Mouse (Mus musculus): ENCODE data around the gene Msln. TPM values are rescaled to one million over a fixed set of nuclear protein-coding genes. Genes with fewer than 3 reads are reported as not detected.

Msln gene
- polyA plus RNA-seq, 1 experiment: 3.3 TPM

GRCm38 (mm10) chr17:25732082-25732481 lies 22.1 kb downstream of the Msln start:
- Histone ChIP-seq H3K27ac (ENCODE audit: insufficient read depth, low read length) (no peak overlapping the region), H3K4me3 (ENCODE audit: insufficient read depth, low read length) (no peak overlapping the region), H3K4me1 (ENCODE audit: control insufficient read depth, insufficient read depth, low read length) (no peaks in the 10 kb centered on the region)
- no peak for TF ChIP-seq POLR2A (IDR thresholded peaks at IDR 0.05; ENCODE audit: low read depth, low read length)
- TF ChIP-seq CTCF (IDR thresholded peaks at IDR 0.05; ENCODE audit: borderline replicate concordance, insufficient read depth, low read length): peak; percentile 78

GRCm38 (mm10) chr17:25728009-25728270 lies 26.2 kb downstream of the Msln start:
- no peak for TF ChIP-seq CTCF (IDR thresholded peaks at IDR 0.05; ENCODE audit: borderline replicate concordance, insufficient read depth, low read length)
- TF ChIP-seq POLR2A (IDR thresholded peaks at IDR 0.05; ENCODE audit: low read depth, low read length): no peak
- Histone ChIP-seq H3K4me3 (ENCODE audit: insufficient read depth, low read length) (peak overlapping the region; percentile 69), H3K27ac (ENCODE audit: insufficient read depth, low read length) (no peak overlapping the region), H3K4me1 (ENCODE audit: control insufficient read depth, insufficient read depth, low read length) (no peaks in the 10 kb centered on the region)

DNA sequence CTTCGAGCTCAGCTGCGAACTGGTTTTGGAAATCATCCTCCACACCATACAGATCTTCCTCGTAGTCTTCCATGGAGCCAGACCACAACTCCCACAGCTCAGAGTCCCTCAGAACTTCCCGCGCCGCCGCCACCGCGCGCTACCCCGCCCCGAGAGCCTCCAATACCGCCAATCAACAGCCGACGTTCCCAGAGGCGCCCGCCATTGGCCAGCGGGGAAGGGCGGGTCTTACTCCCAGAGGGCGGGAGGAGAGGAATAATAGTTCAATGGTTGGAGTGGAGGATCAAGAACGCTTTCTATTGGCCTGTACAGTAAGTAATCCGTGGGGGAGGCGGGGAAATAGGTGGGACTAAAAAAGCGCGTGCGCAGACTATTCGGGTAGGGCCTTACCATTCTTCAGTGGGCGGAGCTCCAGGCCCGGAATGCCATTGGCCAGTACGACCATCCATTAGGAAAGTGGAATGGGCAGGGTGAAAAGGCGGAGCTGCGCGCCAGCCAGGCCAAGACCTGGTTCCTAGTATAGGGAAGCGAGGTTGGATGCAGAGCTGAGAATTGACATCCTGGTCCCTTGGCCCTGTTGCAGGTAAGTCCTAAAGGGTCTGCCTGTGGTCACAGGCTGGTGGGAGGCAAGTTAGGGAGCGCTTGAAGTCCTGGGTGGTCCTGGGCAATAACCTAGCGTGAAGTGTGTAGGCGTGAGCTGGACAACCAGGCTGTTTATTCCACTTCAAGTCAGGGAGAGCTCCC lies 26.7 kb downstream of the Msln start, which contains the start of the genes Chtf18 and Rpusd1:
Gene Chtf18 (minus strand): TSS at position 155 of the 744 bp plus-strand sequence.
Gene Rpusd1 (plus strand): TSS at position 406 of the 744 bp plus-strand sequence.
- Histone ChIP-seq H3K27ac (ENCODE audit: insufficient read depth, low read length) (no peak within 1 kb of the TSS), H3K4me3 (ENCODE audit: insufficient read depth, low read length) (peak within 1 kb of the TSS; percentile 82), H3K4me1 (ENCODE audit: control insufficient read depth, insufficient read depth, low read length) (no peaks in the 10 kb centered on the region)
- TF ChIP-seq POLR2A (IDR thresholded peaks at IDR 0.05; ENCODE audit: low read depth, low read length): peak; percentile 98
- TF ChIP-seq CTCF (IDR thresholded peaks at IDR 0.05; ENCODE audit: borderline replicate concordance, insufficient read depth, low read length): no peak

GRCm38 (mm10) chr17:25725264-25725663 lies 28.9 kb downstream of the Msln start:
- Histone ChIP-seq H3K27ac (ENCODE audit: insufficient read depth, low read length) (no peak overlapping the region), H3K4me3 (ENCODE audit: insufficient read depth, low read length) (no peak overlapping the region), H3K4me1 (ENCODE audit: control insufficient read depth, insufficient read depth, low read length) (no peaks in the 10 kb centered on the region)
- no peak for TF ChIP-seq CTCF (IDR thresholded peaks at IDR 0.05; ENCODE audit: borderline replicate concordance, insufficient read depth, low read length)
- no peak for TF ChIP-seq POLR2A (IDR thresholded peaks at IDR 0.05; ENCODE audit: low read depth, low read length)

DNA sequence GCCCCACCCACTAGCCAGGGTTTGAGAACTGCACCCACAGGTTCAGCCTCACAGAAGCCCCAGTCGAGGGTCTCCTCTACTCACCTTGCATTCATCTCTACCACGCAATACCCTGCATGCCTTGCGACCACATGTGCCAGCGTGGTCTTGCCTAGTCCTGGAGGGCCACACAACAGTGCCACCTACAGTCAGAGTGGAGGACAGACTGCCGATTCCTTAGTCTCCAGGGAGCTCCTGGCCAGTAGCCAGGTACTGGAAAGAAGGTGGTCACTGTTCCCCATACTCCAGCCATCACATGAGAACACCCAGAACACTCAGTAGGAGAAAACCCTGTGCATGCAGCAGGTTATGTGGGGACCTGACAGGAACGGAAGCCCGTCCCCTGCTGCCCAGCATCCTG lies 30.3 kb downstream of the Msln start:
- TF ChIP-seq POLR2A (IDR thresholded peaks at IDR 0.05; ENCODE audit: low read depth, low read length) (no peak), CTCF (IDR thresholded peaks at IDR 0.05; ENCODE audit: borderline replicate concordance, insufficient read depth, low read length) (no peak)
- no peak overlapping the region for H3K27ac ChIP-seq (ENCODE audit: insufficient read depth, low read length)
- no peak overlapping the region for H3K4me3 ChIP-seq (ENCODE audit: insufficient read depth, low read length)
- H3K4me1 ChIP-seq (ENCODE audit: control insufficient read depth, insufficient read depth, low read length): no peaks in the 10 kb centered on the region

GRCm38 (mm10) chr17:25723470-25723869 lies 30.7 kb downstream of the Msln start:
- no peaks in the 10 kb centered on the region for H3K4me1 ChIP-seq (ENCODE audit: control insufficient read depth, insufficient read depth, low read length)
- H3K4me3 ChIP-seq (ENCODE audit: insufficient read depth, low read length): no peak overlapping the region
- no peak for TF ChIP-seq POLR2A (IDR thresholded peaks at IDR 0.05; ENCODE audit: low read depth, low read length)
- no peak for TF ChIP-seq CTCF (IDR thresholded peaks at IDR 0.05; ENCODE audit: borderline replicate concordance, insufficient read depth, low read length)
- H3K27ac ChIP-seq (ENCODE audit: insufficient read depth, low read length): no peak overlapping the region

- Histone ChIP-seq H3K4me3 (ENCODE audit: insufficient read depth, low read length) (no peak overlapping the region), H3K4me1 (ENCODE audit: control insufficient read depth, insufficient read depth, low read length) (no peaks in the 10 kb centered on the region), H3K27ac (ENCODE audit: insufficient read depth, low read length) (no peak overlapping the region)
- TF ChIP-seq CTCF (IDR thresholded peaks at IDR 0.05; ENCODE audit: borderline replicate concordance, insufficient read depth, low read length): no peak
- TF ChIP-seq POLR2A (IDR thresholded peaks at IDR 0.05; ENCODE audit: low read depth, low read length): no peak
These were observed 32.7 kb downstream of the Msln start for GRCm38 (mm10) chr17:25721476-25721875.

DNA sequence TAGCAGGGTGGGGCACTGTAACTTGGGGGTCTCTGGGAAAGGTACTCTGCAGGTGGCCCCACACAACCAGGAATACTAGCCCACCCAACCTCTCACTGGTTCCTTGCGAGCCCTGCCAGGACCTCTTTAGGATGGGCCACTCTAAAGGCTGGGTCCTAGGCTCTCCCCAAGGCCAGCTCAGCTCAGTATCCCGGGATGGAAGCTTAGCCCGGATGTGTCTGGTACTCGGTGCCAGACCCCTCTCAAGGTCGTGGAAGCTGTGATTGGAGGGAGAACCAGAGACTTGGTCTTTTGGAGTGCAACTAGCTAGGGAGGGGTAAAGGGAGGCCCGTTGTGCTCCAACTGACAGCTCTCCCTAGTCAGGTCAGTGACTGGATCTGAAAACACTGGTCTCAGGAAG lies 36.5 kb downstream of the Msln start:
- H3K27ac ChIP-seq (ENCODE audit: insufficient read depth, low read length): no peak overlapping the region
- no peak overlapping the region for H3K4me3 ChIP-seq (ENCODE audit: insufficient read depth, low read length)
- no peak for TF ChIP-seq CTCF (IDR thresholded peaks at IDR 0.05; ENCODE audit: borderline replicate concordance, insufficient read depth, low read length)
- no peak for TF ChIP-seq POLR2A (IDR thresholded peaks at IDR 0.05; ENCODE audit: low read depth, low read length)
- no peaks in the 10 kb centered on the region for H3K4me1 ChIP-seq (ENCODE audit: control insufficient read depth, insufficient read depth, low read length)

DNA sequence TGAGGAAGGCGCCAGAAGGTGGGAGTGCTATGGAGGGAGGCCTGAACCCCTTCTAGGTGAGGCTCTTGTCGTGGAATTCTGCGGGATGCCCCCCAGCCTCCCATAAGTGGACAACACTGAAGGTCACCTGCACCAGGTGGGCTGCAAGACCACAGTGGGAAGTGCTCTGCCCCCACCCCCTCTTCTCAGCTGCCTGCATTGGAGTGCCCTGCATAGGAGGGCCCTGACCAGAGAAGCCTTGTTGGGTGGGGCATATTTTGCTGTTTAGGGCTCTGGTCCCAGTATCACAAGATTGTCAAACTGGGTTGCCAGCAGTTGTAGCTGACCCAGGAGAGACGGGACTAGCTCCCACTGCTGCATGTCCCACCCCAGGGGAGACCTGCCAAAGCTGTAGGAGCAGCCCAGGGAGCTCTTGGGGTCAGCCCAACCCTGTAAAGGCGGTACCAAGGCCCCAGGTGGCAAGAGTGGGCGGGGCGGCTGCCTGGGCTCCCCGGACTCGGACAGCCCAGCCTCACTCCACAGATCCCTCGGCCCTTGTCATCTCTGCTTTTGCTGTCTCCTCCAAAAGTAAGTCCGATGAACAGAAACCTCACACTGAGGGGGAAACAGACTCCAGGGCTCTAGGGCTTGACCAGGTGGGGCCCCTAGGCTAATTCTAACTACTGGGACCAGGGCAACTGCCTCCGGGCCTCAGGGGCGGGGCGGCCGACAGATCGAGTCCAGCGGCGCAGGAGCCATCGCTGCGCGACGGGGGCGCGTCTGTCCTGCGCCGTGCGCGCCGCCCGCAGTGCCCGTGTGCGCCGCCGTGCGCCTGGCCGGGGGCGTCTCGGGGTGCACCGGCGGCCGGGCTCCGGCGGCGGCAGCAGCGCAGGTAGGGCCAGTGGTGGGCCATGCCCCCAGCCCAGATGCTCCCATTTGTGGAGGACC lies 37.2 kb downstream of the Msln start, which contains the start of gene Gng13:
Gene Gng13 (plus strand): TSS at position 461 of the 927 bp plus-strand sequence.
- Histone ChIP-seq H3K27ac (ENCODE audit: insufficient read depth, low read length) (no peak within 1 kb of the TSS), H3K4me1 (ENCODE audit: control insufficient read depth, insufficient read depth, low read length) (no peaks in the 10 kb centered on the region), H3K4me3 (ENCODE audit: insufficient read depth, low read length) (no peak within 1 kb of the TSS)
- no peak; the same call in 1 of the 2 replicates for TF ChIP-seq POLR2A (IDR thresholded peaks at IDR 0.05; ENCODE audit: low read depth, low read length)
- no peak for TF ChIP-seq CTCF (IDR thresholded peaks at IDR 0.05; ENCODE audit: borderline replicate concordance, insufficient read depth, low read length)

DNA sequence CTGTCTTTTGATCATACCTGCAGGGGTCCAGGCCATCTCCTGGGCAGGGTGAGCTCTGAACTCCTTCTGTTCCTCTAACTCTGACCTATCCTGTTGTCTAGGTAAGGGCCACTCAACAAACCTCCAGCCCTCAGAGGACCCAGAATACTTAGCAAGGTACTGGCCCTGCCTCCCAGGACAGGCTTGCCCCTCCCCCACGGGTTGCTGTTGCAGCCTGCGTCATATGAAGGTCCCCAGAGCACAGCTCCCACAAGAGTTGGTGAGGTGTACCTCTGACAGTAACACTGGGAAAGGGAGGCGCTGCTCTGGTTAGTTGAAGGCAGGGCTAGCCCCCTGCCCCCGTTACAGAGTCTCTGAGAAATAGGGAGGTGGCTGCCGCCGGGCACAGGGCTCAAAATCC lies 38.0 kb downstream of the Msln start:
- H3K27ac ChIP-seq (ENCODE audit: insufficient read depth, low read length): no peak overlapping the region
- no peaks in the 10 kb centered on the region for H3K4me1 ChIP-seq (ENCODE audit: control insufficient read depth, insufficient read depth, low read length)
- TF ChIP-seq POLR2A (IDR thresholded peaks at IDR 0.05; ENCODE audit: low read depth, low read length) (no peak), CTCF (IDR thresholded peaks at IDR 0.05; ENCODE audit: borderline replicate concordance, insufficient read depth, low read length) (no peak)
- no peak overlapping the region for H3K4me3 ChIP-seq (ENCODE audit: insufficient read depth, low read length)

Data from embryonic fibroblast, embryonic 13.5 days (primary cell).